Mouse (Mus musculus) gastrocnemius, postnatal 14 days (tissue): Measurements from ENCODE around the gene Frmpd1. TPM values are rescaled to one million over a fixed set of nuclear protein-coding genes. Genes with fewer than 3 reads are reported as not detected.

Source experiments
- DNase-seq: peaks from one replicate; pipeline ENCODE4 v3.0.0; 2021; ENCODE audit warnings: mixed read lengths
- intact Hi-C: fragments of 180-260 bp; cut with DNase I; formaldehyde crosslinking; loops from one replicate; pipeline ENCODE4 v1.15.1; 2025; ENCODE audit warnings: low total_unique reads
- total RNA-seq, 2 experiments: library from RNA; stranded (reverse); gene quantifications; 2 replicates each; pipeline ENCODE4 v1.2.3; 2021

The Frmpd1 gene
- total RNA-seq, 2 experiments from 2014 or later = 1.9 to 2.5 TPM

GRCm38 (mm10) chr4:45296662-45297564 lies 112.2 kb downstream of the Frmpd1 start, which contains the start of gene Trmt10b:
TSS of gene Trmt10b (plus strand) at chr4:45297127.
- DNase-seq = peak; percentile 61
- intact Hi-C loops = no loop called here

- no peak for DNase-seq
- intact Hi-C loops = no loop called here
These were observed 120.9 kb downstream of the Frmpd1 start for GRCm38 (mm10) chr4:45305536-45305935.

GRCm38 (mm10) chr4:45308046-45308445 lies 123.4 kb downstream of the Frmpd1 start:
- intact Hi-C loops = no loop called here
- no peak for DNase-seq

- intact Hi-C loops = no loop called here
- DNase-seq = no peak
These were observed 123.9 kb downstream of the Frmpd1 start for GRCm38 (mm10) chr4:45308606-45309005.

GRCm38 (mm10) chr4:45311056-45311455 lies 126.4 kb downstream of the Frmpd1 start:
- DNase-seq = no peak
- intact Hi-C loops = no loop called here

- DNase-seq = peak; percentile 85
- intact Hi-C loops = no loop called here
These were observed 135.6 kb downstream of the Frmpd1 start for GRCm38 (mm10) chr4:45320159-45320816.

- no peak for DNase-seq
- intact Hi-C loops = no loop called here
These were observed 146.5 kb downstream of the Frmpd1 start for GRCm38 (mm10) chr4:45331139-45331538.

- DNase-seq = no peak
- intact Hi-C loops = no loop called here
These were observed 147.8 kb downstream of the Frmpd1 start for GRCm38 (mm10) chr4:45332466-45332865.

Other genes starting within 250 kb of the Frmpd1 start
- gene Grhpr, start 203.5 kb upstream of the Frmpd1 start, total RNA-seq = 10 to 100 TPM; 35.3 to 35.6 TPM
- 1 to 10 TPM; 4.0 to 6.0 TPM for gene Zbtb5, start 172.5 kb upstream of the Frmpd1 start, total RNA-seq
- 1 to 10 TPM; 3.9 to 6.6 TPM for gene Polr1e, start 166.3 kb upstream of the Frmpd1 start, total RNA-seq
- 1 to 10 TPM; 3.3 to 4.3 TPM for gene Fbxo10, start 100.3 kb upstream of the Frmpd1 start, total RNA-seq
- 10 to 100 TPM; 68.0 to 69.5 TPM for gene Tomm5, start 76.8 kb upstream of the Frmpd1 start, total RNA-seq
- 1 to 10 TPM; 3.1 to 4.9 TPM for gene Trmt10b, start 112.3 kb downstream of the Frmpd1 start, total RNA-seq
- 10 to 100 TPM; 11.9 to 12.2 TPM for gene Dcaf10, start 157.2 kb downstream of the Frmpd1 start, total RNA-seq
- 10 to 100 TPM in 1 of 2 experiments, 1 to 10 TPM in 1; 8.2 to 11.7 TPM for gene Exosc3, start 157.9 kb downstream of the Frmpd1 start, total RNA-seq
- gene Slc25a51, start 223.9 kb downstream of the Frmpd1 start, total RNA-seq = 10 to 100 TPM; 63.3 to 65.6 TPM